Mouse (Mus musculus): ENCODE measurements at regions not wholly inside any gene's neighbourhood (a gene's known extent, or its start where the extent isn't known, plus 50 kb on each side); places are given as distances from the start of the nearest gene placed in this dataset.

DNA sequence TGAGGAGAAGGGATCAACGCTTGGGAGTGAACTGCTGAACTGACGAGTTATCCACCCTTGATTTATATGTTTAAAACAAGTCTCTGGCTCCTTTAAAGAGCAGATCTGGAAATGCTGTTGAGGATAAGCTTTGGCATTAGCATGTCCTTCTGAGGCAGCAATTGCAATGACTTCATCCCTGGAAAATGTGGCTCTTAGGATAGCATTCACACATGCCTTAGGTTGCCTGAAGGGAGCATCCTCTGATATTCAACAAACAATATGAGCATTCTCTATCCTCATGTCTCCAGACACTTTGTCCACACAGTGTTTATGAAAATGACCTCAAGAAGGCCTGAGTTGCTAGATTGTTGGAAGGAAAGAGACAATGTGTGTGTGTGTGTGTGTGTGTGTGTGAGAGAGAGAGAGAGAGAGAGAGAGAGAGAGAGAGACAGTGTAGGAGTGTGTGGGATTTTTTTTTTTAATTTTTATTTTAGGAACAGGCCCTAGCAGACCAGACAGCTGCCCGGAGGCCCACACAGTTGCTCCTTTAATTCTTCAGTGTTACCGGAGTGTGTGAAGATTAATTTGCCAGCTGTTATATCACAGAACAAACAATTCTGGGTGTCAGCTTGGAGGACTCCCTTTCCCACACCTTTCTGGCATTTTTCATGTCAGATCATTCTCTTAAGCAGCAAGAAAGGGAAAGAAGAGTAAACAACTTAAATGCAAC is 153.2 kb upstream of the Cldn34b3 start:
- no peak for TF ChIP-seq EP300 (optimal IDR thresholded peaks at IDR 0.05)
- TF ChIP-seq CTCF (IDR thresholded peaks at IDR 0.05; ENCODE audit: low read depth): no peak

Data from stomach, postnatal 0 days (tissue).